Mouse (Mus musculus) hindbrain, embryonic 13.5 days (tissue): ENCODE data around the gene Ggct. TPM values are rescaled to one million over a fixed set of nuclear protein-coding genes. Genes with fewer than 3 reads are reported as not detected.
"Not testable (repeated sequence)": the region's sequence is repeated elsewhere in the genome, so short reads cannot be mapped to it uniquely, and the experiment has no call there.

ENCODE experiments used
- ATAC-seq: fragments of 200-750 bp; cut with Nextera tagmentation; 2 replicates; pipeline ENCODE4 v1.8.0; 2017; ENCODE audit warnings: moderate TSS enrichment; ENCODE audit not compliant: low FRiP score
- H3K27ac ChIP-seq: fragments of 300-500 bp; sonication (generic); 2 replicates; pipeline ENCODE4 v1.5.1; 2015; ENCODE audit warnings: inconsistent platforms, mild to moderate bottlenecking, moderate library complexity
- H3K27me3 ChIP-seq: fragments of 300-500 bp; sonication (generic); 2 replicates; pipeline ENCODE4 v1.6.1; 2015; ENCODE audit warnings: mild to moderate bottlenecking, inconsistent platforms
- H3K36me3 ChIP-seq: fragments of 300-500 bp; sonication (generic); 2 replicates; pipeline ENCODE4 v1.6.1; 2015; ENCODE audit warnings: mild to moderate bottlenecking, inconsistent platforms
- H3K4me1 ChIP-seq: fragments of 300-500 bp; sonication (generic); replicated peaks from 2 replicates; pipeline ENCODE4 v1.6.1; 2015; ENCODE audit warnings: inconsistent platforms
- H3K4me2 ChIP-seq: fragments of 300-500 bp; sonication (generic); 2 replicates; pipeline ENCODE4 v1.6.1; 2015; ENCODE audit warnings: inconsistent platforms, mild to moderate bottlenecking, moderate library complexity
- H3K4me3 ChIP-seq: fragments of 300-500 bp; sonication (generic); 2 replicates; pipeline ENCODE4 v1.5.1; 2015; ENCODE audit warnings: mild to moderate bottlenecking, inconsistent platforms
- H3K9ac ChIP-seq: fragments of 300-500 bp; sonication (generic); 2 replicates; pipeline ENCODE4 v1.6.1; 2015; ENCODE audit warnings: mild to moderate bottlenecking, inconsistent platforms
- H3K9me3 ChIP-seq: fragments of 300-500 bp; sonication (generic); 2 replicates; pipeline ENCODE4 v1.6.1; 2016; ENCODE audit warnings: inconsistent platforms
- WGBS: fragments of 180-500 bp; shearing (Covaris S2); methylation state at CpG from one replicate; pipeline ENCODE4 v1.1.7; 2015; 5-methylcytosine and 5-hydroxymethylcytosine counted together
- polyA plus RNA-seq: library from polyadenylated mRNA; unstranded; fragments of >200 nt; fragmentation: Nextera tagmentation; extraction: Ambion mirVana; gene quantifications from 2 replicates; pipeline ENCODE4 v1.2.1, GENCODE M21; 2015

Gene Ggct
- polyA plus RNA-seq, 1 experiment from 2014 or later: 15.3 TPM

DNA sequence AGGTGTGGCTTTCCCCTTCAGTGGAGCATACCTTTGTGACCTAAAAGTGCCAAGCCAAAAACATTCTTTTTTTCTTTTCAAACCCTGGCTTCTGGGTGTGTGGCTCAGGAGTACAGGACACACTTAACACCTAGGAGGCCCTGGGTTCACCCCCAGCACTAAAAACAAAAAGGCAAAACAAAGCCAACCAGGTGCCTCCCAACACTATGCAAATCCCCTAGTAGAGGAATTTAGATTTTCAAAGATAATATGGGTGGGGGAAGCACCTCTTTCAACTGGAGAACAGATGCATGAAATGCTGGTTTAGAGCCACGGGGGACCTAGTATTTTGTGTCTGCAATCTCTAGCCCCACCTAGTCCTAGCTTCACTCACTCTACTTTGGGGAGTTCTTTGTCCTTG, 28.0 kb downstream of the Ggct start:
- ATAC-seq: no peak
- no peak overlapping the region for H3K27ac ChIP-seq
- H3K4me3 ChIP-seq: no peak overlapping the region
- H3K27me3 ChIP-seq: no peaks in the 10 kb centered on the region
- no peaks in the 10 kb centered on the region for H3K9me3 ChIP-seq
- H3K4me1 ChIP-seq: no peaks in the 10 kb centered on the region
- no peak overlapping the region for H3K9ac ChIP-seq
- no peaks in the 10 kb centered on the region for H3K36me3 ChIP-seq
- 61% methylated on average over 1 of the region's 1 CpGs for WGBS
- H3K4me2 ChIP-seq: no peak overlapping the region

DNA sequence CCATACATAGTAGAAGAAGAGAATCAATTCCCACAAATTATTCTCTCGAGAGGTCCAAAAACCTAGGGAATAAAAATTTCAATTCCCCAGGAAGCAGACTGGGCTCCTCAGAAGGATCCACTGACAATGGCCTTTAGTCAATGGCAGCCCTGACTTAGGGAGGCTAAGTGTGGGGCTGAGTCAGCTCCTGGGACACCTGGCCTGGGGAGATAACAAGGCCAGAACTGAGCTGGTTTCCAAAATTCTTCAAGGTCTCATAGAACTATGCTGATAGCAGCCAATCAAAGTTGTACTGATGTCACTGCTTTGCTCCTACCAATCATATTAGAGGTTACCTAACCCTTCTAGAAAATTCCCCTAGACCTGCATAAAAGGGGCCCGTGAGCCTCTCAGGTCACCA, 29.2 kb downstream of the Ggct start:
- H3K36me3 ChIP-seq: no peaks in the 10 kb centered on the region
- H3K27me3 ChIP-seq: no peaks in the 10 kb centered on the region
- H3K27ac ChIP-seq: no peak overlapping the region
- 84% methylated on average over 2 of the region's 2 CpGs for WGBS
- H3K9me3 ChIP-seq: no peaks in the 10 kb centered on the region
- no peak for ATAC-seq
- H3K9ac ChIP-seq: no peak overlapping the region
- no peak overlapping the region for H3K4me2 ChIP-seq
- no peaks in the 10 kb centered on the region for H3K4me1 ChIP-seq
- no peak overlapping the region for H3K4me3 ChIP-seq

DNA sequence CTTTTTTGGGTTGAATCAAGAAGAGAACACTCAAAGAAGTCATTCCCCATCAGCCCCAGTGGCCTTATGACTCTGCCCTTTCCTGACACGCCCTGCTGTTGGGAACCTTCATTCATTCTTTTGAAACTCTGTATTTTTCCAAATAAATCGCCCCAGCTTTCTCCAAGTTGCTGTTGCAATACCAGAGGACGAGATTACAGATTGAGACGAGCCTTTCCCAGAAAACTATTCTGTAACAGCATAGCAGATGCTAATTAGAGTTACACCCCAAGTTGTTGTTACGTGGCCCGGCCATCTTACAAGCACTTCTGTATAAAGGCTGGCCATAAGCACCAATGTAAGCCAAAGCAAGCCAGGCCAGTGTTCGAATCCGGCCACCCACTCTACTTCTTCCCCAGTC, 35.1 kb downstream of the Ggct start:
- H3K9me3 ChIP-seq: no peaks in the 10 kb centered on the region
- H3K4me1 ChIP-seq: no peaks in the 10 kb centered on the region
- 91% methylated on average over 8 of the region's 8 CpGs for WGBS
- H3K4me3 ChIP-seq: no peak overlapping the region
- no peak overlapping the region for H3K4me2 ChIP-seq
- no peak overlapping the region for H3K9ac ChIP-seq
- H3K27ac ChIP-seq: no peak overlapping the region
- no peaks in the 10 kb centered on the region for H3K36me3 ChIP-seq
- ATAC-seq: no peak
- no peaks in the 10 kb centered on the region for H3K27me3 ChIP-seq

DNA sequence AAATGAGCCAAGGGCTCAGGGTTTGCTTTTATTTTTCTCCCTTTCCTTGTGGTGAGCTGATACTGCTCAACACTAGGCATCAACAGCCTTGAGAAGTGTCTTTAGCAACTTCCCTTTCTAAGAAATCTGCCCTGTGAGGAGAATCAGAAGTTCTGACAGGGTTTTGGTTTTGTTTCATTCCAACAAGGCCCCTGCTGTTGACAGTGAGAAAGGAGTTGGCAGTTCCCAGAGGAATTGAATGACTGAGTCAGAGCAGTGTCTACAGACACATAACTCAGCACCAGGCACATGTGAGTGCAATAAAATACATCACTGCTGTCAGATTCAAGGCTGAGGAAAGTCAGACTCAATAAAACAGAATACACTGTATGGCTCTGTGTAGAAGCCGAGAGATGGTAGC, 36.3 kb downstream of the Ggct start:
- H3K9ac ChIP-seq: no peak overlapping the region
- no peaks in the 10 kb centered on the region for H3K36me3 ChIP-seq
- H3K4me3 ChIP-seq: no peak overlapping the region
- ATAC-seq: no peak
- H3K27ac ChIP-seq: no peak overlapping the region
- no peak overlapping the region for H3K4me2 ChIP-seq
- 63% methylated on average over 1 of the region's 1 CpGs for WGBS
- H3K27me3 ChIP-seq: no peaks in the 10 kb centered on the region
- H3K4me1 ChIP-seq: no peaks in the 10 kb centered on the region
- no peaks in the 10 kb centered on the region for H3K9me3 ChIP-seq

DNA sequence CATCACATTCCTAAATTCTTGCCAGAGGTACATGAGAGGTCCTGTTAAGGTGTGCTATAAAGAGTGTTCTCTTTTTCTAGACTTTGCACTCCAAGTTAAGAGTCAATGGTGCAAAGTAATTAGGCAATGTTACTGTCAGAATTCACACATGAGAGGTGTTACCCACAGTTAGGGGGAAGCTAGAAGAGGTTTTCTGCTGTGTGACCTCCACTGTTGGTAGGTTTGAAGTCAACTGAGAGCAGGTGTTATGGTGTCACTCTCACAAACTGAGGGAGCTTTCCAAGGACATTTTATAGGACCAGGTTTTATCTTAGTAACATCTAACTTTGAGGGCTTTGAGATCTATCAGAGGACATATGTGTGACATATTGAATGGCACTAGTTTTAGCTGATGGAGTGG, 36.8 kb downstream of the Ggct start:
- Histone ChIP-seq H3K4me3 (no peak overlapping the region), H3K9me3 (no peaks in the 10 kb centered on the region), H3K4me2 (no peak overlapping the region), H3K4me1 (no peaks in the 10 kb centered on the region), H3K36me3 (no peaks in the 10 kb centered on the region), H3K27me3 (no peaks in the 10 kb centered on the region), H3K9ac (no peak overlapping the region), H3K27ac (no peak overlapping the region)
- no peak for ATAC-seq

DNA sequence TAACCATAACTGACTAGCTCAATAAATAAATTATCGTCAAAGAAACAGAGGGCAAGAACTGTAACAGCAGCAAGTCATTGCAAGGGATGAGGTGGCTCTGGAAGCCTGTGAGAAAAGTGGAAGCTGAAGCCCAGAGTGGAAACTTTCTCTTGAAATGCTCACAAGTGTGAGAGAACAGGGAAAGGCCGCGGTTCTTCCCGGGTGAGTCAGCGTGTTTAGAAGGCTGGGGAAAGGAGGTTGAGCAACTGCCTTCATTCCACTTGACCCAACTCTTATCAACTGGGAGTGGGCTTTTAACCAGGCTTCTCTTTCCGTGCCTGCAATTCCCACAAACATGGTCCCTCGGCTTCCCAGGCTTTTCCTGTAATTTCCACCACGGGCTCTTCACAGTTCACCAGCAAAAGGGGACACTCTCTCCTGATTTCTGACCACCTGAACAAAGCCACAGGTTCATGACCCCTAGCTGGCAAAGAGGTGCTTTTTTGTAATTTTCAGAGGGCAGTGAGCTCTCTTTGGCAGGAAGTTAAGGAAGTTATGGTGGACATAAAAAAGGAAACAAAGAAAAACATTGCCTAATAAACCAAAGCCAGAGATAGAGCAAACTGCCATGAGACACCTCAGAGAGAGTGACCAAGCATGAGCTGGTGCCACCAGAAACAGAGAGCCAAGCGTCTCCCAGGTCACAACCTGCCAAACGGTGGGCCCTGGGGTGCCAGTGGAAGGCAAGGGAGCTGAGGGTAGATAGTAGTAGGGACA, 37.9 kb downstream of the Ggct start:
- no peak overlapping the region for H3K9ac ChIP-seq
- no peak overlapping the region for H3K4me2 ChIP-seq
- H3K9me3 ChIP-seq: no peaks in the 10 kb centered on the region
- no peak for ATAC-seq
- no peak overlapping the region for H3K4me3 ChIP-seq
- no peak overlapping the region for H3K27ac ChIP-seq
- 91% methylated on average over 10 of the region's 10 CpGs for WGBS
- H3K4me1 ChIP-seq: no peaks in the 10 kb centered on the region
- no peaks in the 10 kb centered on the region for H3K27me3 ChIP-seq
- H3K36me3 ChIP-seq: no peaks in the 10 kb centered on the region

DNA sequence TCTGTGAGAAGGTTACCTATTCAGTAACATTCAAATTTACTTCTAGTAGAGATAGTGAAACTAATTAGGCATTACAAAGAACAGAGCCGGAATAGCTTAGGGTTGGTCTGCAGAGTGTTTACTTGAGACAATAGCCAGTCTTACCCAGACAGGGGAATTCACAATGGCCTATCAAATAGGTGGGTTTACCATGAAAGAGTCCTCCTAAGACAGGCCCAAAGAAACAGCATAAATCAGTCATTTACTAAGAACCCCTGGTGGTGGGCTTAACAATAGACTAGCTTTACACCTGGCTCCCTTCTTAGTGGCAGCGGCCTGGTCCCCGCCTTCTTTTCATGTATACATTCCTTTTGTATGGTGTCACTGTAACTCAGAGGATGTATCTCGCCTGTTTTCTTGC, 39.4 kb downstream of the Ggct start:
- H3K36me3 ChIP-seq, H3K9ac ChIP-seq, H3K4me3 ChIP-seq, H3K9me3 ChIP-seq, H3K4me2 ChIP-seq, H3K27ac ChIP-seq, ATAC-seq, H3K4me1 ChIP-seq, H3K27me3 ChIP-seq: not testable (repeated sequence)
- WGBS: 74% methylated on average over 4 of the region's 4 CpGs

DNA sequence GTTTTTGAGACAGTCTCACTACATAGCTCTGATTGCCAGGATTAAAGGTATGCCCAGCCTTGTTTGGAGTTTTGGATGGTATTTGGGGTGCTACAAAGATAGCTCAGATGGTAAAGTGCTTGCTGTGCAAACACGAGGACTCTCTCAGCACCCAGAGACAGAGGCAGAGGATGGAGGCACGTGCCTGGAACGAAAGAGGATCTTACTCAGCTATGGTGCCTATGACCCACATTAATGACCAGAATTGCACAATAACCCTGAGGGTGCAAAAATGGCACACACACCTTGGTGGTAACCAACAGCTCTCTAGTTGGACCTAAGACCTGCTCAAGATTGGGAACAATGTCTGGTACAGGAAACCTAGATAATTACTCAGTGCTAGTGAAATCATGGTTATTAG, 40.2 kb downstream of the Ggct start:
- Histone ChIP-seq H3K36me3 (no peaks in the 10 kb centered on the region), H3K9ac (no peak overlapping the region), H3K4me1 (no peaks in the 10 kb centered on the region), H3K27me3 (no peaks in the 10 kb centered on the region), H3K27ac (no peak overlapping the region), H3K4me3 (no peak overlapping the region), H3K4me2 (no peak overlapping the region), H3K9me3 (no peaks in the 10 kb centered on the region)
- no peak for ATAC-seq
- 91% methylated on average over 3 of the region's 3 CpGs for WGBS

DNA sequence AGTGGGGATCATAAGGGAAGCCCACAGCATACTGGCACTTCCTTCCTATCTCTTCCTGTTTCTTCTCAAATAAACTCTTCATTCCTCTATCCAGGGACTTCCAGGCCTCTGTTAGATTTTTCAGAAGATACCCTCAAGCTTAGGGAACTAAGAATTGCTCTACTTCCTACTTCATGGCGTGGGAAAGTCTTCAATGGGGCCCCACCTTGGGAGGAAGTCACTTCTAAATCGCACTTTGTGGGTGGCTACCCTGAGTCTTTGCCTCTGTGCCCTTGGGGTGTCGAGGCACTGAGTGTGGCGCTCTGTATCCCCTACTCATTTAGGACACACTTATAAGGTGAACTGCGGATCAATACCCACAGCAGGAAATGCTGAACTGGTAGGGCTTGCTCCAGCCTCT, 44.1 kb downstream of the Ggct start:
- Histone ChIP-seq H3K27ac (no peak overlapping the region), H3K4me2 (no peak overlapping the region), H3K27me3 (peaks cover 16% of the 10 kb centered on the region), H3K4me1 (0 out of 2 replicates have a peak, but pooled peaks cover 4% of the 10 kb centered on the region), H3K4me3 (no peak overlapping the region), H3K9ac (no peak overlapping the region), H3K36me3 (no peaks in the 10 kb centered on the region), H3K9me3 (no peaks in the 10 kb centered on the region)
- ATAC-seq: no peak
- WGBS: 85% methylated on average over 5 of the region's 5 CpGs

DNA sequence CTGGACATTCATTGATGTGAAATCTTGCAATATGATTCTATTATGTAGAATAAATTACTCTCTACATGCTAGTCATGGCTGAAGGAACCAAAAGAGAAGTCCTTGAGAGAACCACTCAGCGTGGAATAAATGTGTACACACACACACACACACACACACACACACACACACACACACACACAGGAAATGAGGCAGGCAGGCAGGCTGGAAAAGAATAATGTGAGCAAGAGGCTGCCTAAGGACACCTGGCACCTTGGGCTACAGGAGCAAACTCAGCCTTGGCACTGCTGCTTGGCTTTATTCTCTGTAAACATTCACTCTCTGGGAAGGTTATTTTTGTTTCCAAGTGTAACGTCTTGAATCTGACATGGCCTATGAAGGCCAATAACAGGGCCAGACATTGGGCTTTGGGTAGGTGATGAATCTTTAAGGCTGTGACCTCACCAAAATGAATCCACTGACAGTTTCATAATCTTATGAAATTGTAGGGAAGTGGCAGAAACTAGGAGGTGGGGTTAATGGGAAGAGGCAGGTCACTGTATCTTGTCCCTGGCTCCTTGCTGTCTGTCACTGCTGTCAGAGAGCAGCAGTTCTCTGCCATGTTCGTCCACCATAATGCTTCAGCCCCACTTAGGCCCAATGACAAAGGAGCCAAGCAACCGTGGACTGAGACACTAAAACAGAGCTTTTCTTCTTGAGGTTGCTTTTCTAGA, 46.4 kb downstream of the Ggct start:
- Histone ChIP-seq H3K4me3 (no peak overlapping the region), H3K9ac (no peak overlapping the region), H3K9me3 (no peaks in the 10 kb centered on the region), H3K27me3 (peaks cover 31% of the 10 kb centered on the region), H3K4me2 (no peak overlapping the region), H3K4me1 (0 out of 2 replicates have a peak, but pooled peaks cover 5% of the 10 kb centered on the region), H3K36me3 (no peaks in the 10 kb centered on the region), H3K27ac (no peak overlapping the region)
- WGBS: 77% methylated on average over 4 of the region's 4 CpGs
- ATAC-seq: no peak

DNA sequence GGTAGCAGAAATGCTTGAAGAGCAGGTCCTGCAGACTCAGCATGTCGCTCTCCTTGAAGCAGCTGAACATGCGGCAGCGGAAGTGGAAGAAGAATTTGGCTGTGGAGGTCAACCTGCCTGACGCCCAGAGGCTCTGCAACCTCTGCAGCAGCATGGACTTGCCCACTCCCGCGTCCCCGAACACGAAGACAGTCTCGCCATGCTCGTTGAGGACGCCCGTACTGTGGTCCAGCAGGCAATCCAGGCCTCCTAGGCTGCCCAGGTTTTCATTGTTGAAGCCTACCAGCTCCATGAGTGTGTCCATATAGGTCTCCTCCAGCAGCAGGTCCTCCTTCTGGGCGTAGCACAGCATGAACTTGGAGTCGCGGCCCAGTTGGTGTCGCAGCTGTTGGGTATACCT, 48.2 kb downstream of the Ggct start:
- Histone ChIP-seq H3K4me2 (no peak overlapping the region; the same call in 1 of the 2 replicates), H3K9ac (no peak overlapping the region), H3K27ac (no peak overlapping the region), H3K4me1 (peaks cover 5% of the 10 kb centered on the region), H3K27me3 (peaks cover 31% of the 10 kb centered on the region), H3K4me3 (no peak overlapping the region), H3K36me3 (no peaks in the 10 kb centered on the region), H3K9me3 (no peaks in the 10 kb centered on the region)
- 85% methylated on average over 16 of the region's 16 CpGs for WGBS
- ATAC-seq: no peak

DNA sequence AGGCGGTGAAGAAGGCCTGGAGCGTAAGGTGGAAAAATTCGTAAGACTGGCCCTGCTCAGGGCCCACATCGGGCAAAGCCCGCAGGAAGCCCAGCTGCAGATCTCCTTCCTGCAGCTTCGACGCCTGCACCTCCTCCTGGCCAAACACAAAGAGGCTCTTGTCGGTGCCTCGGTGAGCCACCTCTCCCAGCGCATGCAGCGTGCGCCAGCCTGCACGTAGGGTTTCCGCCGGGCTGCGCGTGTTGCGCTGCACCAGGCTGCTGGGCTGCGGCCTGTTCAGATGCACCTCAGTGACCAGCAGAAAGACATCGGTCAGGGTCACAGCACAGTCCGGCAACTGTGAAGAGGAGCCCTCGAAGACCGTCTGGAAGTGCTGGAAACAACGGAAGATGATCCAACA, 49.0 kb downstream of the Ggct start:
- WGBS: 48% methylated on average over 24 of the region's 24 CpGs
- no peak overlapping the region for H3K27ac ChIP-seq
- peak overlapping the region; percentile 18 for H3K4me2 ChIP-seq
- no peaks in the 10 kb centered on the region for H3K36me3 ChIP-seq
- ATAC-seq: no peak
- peaks cover 5% of the 10 kb centered on the region for H3K4me1 ChIP-seq
- H3K9ac ChIP-seq: no peak overlapping the region; the same call in 1 of the 2 replicates
- H3K4me3 ChIP-seq: 0 out of 2 replicates have a peak overlapping the region, but pooled peaks have one; percentile 5
- H3K9me3 ChIP-seq: no peaks in the 10 kb centered on the region
- H3K27me3 ChIP-seq: peaks cover 31% of the 10 kb centered on the region

DNA sequence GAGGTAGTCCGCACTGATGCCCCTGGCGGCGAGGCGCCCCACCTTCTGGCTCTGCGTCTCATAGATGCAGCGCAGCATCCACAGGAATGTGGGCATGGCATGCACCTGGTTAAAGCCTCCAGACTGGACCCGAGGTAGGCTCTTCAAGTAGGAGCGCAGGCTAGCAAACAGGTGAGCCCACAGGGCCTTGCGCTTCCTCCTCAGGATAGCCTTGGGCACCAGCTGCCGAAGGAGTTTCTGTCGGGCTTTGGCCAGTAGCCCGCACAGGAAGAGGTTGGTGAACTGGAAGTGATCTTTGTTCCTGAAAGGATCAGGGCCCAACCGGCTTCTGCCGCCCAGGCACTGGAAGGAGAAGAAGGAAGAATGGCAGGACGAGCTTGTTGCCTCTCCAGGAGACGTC, 49.5 kb downstream of the Ggct start:
- peaks cover 31% of the 10 kb centered on the region for H3K27me3 ChIP-seq
- H3K4me2 ChIP-seq: no peak overlapping the region
- H3K4me1 ChIP-seq: peaks cover 5% of the 10 kb centered on the region
- H3K36me3 ChIP-seq: no peaks in the 10 kb centered on the region
- H3K9me3 ChIP-seq: no peaks in the 10 kb centered on the region
- 75% methylated on average over 16 of the region's 16 CpGs for WGBS
- no peak overlapping the region for H3K9ac ChIP-seq
- no peak overlapping the region for H3K4me3 ChIP-seq
- ATAC-seq: no peak
- H3K27ac ChIP-seq: no peak overlapping the region
